Mouse (Mus musculus): ENCODE data around the gene Timm17a. TPM values are rescaled to one million over a fixed set of nuclear protein-coding genes. Genes with fewer than 3 reads are reported as not detected.
A peak's percentile ranks its signal among the peaks of the same experiment; 100 is the strongest.

Timm17a gene
- polyA plus RNA-seq, 1 experiment: 2.2 TPM

- Histone ChIP-seq H3K27me3 (replicated peaks) (peaks cover 83% of the 10 kb centered on the region), H3K36me3 (replicated peaks; ENCODE audit: low read length) (no peaks in the 10 kb centered on the region), H3K4me3 (replicated peaks) (no peak overlapping the region), H3K9me3 (no peaks in the 10 kb centered on the region), H3K4me1 (no peaks in the 10 kb centered on the region)
- no peak for TF ChIP-seq GATA1 (IDR thresholded peaks at IDR 0.05; ENCODE audit: borderline replicate concordance, low read length)
- TF ChIP-seq FLI1 (IDR thresholded peaks at IDR 0.05; ENCODE audit: low read length): no peak
Observed at GRCm38 (mm10) chr1:135328368-135328767, 14.8 kb upstream of the Timm17a start.

- Histone ChIP-seq H3K4me1 (no peaks in the 10 kb centered on the region), H3K36me3 (replicated peaks; ENCODE audit: low read length) (no peaks in the 10 kb centered on the region), H3K27me3 (replicated peaks) (peaks cover 86% of the 10 kb centered on the region), H3K4me3 (replicated peaks) (no peak overlapping the region), H3K9me3 (0 out of 2 replicates have a peak, but pooled peaks cover 4% of the 10 kb centered on the region)
- no peak for TF ChIP-seq FLI1 (IDR thresholded peaks at IDR 0.05; ENCODE audit: low read length)
- no peak for TF ChIP-seq GATA1 (IDR thresholded peaks at IDR 0.05; ENCODE audit: borderline replicate concordance, low read length)
Observed at GRCm38 (mm10) chr1:135325934-135326333, 12.4 kb upstream of the Timm17a start.

GRCm38 (mm10) chr1:135324571-135324970 is 11.0 kb upstream of the Timm17a start, which contains the start of gene Lmod1:
Gene Lmod1, plus strand, starts transcription at chr1:135324807.
- TF ChIP-seq FLI1 (IDR thresholded peaks at IDR 0.05; ENCODE audit: low read length): no peak
- Histone ChIP-seq H3K4me3 (replicated peaks) (no peak within 1 kb of the TSS), H3K36me3 (replicated peaks; ENCODE audit: low read length) (no peaks in the 10 kb centered on the region), H3K27me3 (replicated peaks) (peaks cover 86% of the 10 kb centered on the region), H3K9me3 (0 out of 2 replicates have a peak, but pooled peaks cover 4% of the 10 kb centered on the region), H3K4me1 (no peaks in the 10 kb centered on the region)

GRCm38 (mm10) chr1:135323367-135323901 is 9.9 kb upstream of the Timm17a start:
- peaks cover 78% of the 10 kb centered on the region for H3K27me3 ChIP-seq (replicated peaks)
- no peaks in the 10 kb centered on the region for H3K4me1 ChIP-seq
- no peak overlapping the region for H3K4me3 ChIP-seq (replicated peaks)
- no peaks in the 10 kb centered on the region for H3K36me3 ChIP-seq (replicated peaks; ENCODE audit: low read length)
- 0 out of 2 replicates have a peak, but pooled peaks cover 4% of the 10 kb centered on the region for H3K9me3 ChIP-seq
- no peak for TF ChIP-seq GATA1 (IDR thresholded peaks at IDR 0.05; ENCODE audit: borderline replicate concordance, low read length)
- no peak for TF ChIP-seq FLI1 (IDR thresholded peaks at IDR 0.05; ENCODE audit: low read length)

- peaks cover 23% of the 10 kb centered on the region for H3K4me1 ChIP-seq
- peaks cover 2% of the 10 kb centered on the region for H3K27me3 ChIP-seq (replicated peaks)
- peak overlapping the region; percentile 99 for H3K4me3 ChIP-seq (replicated peaks)
- H3K36me3 ChIP-seq (replicated peaks; ENCODE audit: low read length): peaks cover 36% of the 10 kb centered on the region
- no peaks in the 10 kb centered on the region for H3K9me3 ChIP-seq
- TF ChIP-seq GATA1 (IDR thresholded peaks at IDR 0.05; ENCODE audit: borderline replicate concordance, low read length) (no peak), FLI1 (IDR thresholded peaks at IDR 0.05; ENCODE audit: low read length) (no peak)
Observed at GRCm38 (mm10) chr1:135312201-135312600, 1.4 kb downstream of the Timm17a start.

GRCm38 (mm10) chr1:135311356-135311755 is 2.2 kb downstream of the Timm17a start:
- Histone ChIP-seq H3K27me3 (replicated peaks) (peaks cover under 1% of the 10 kb centered on the region), H3K9me3 (no peaks in the 10 kb centered on the region), H3K4me3 (replicated peaks) (no peak overlapping the region), H3K36me3 (replicated peaks; ENCODE audit: low read length) (peaks cover 40% of the 10 kb centered on the region), H3K4me1 (peaks cover 23% of the 10 kb centered on the region)
- TF ChIP-seq GATA1 (IDR thresholded peaks at IDR 0.05; ENCODE audit: borderline replicate concordance, low read length) (no peak), FLI1 (IDR thresholded peaks at IDR 0.05; ENCODE audit: low read length) (no peak)

- peaks cover 32% of the 10 kb centered on the region for H3K36me3 ChIP-seq (replicated peaks; ENCODE audit: low read length)
- H3K9me3 ChIP-seq: peaks cover 13% of the 10 kb centered on the region
- H3K4me1 ChIP-seq: no peaks in the 10 kb centered on the region
- no peaks in the 10 kb centered on the region for H3K27me3 ChIP-seq (replicated peaks)
- no peak for TF ChIP-seq GATA1 (IDR thresholded peaks at IDR 0.05; ENCODE audit: borderline replicate concordance, low read length)
- no peak for TF ChIP-seq FLI1 (IDR thresholded peaks at IDR 0.05; ENCODE audit: low read length)
- no peak overlapping the region for H3K4me3 ChIP-seq (replicated peaks)
Observed at GRCm38 (mm10) chr1:135290908-135291307, 22.7 kb downstream of the Timm17a start.

GRCm38 (mm10) chr1:135286311-135286710 is 27.3 kb downstream of the Timm17a start:
- Histone ChIP-seq H3K4me3 (replicated peaks) (no peak overlapping the region), H3K36me3 (replicated peaks; ENCODE audit: low read length) (peaks cover 4% of the 10 kb centered on the region), H3K4me1 (peaks cover 27% of the 10 kb centered on the region), H3K27me3 (replicated peaks) (peaks cover 8% of the 10 kb centered on the region), H3K9me3 (peaks cover 8% of the 10 kb centered on the region; the same call in 1 of the 2 replicates)
- TF ChIP-seq FLI1 (IDR thresholded peaks at IDR 0.05; ENCODE audit: low read length) (no peak), GATA1 (IDR thresholded peaks at IDR 0.05; ENCODE audit: borderline replicate concordance, low read length) (no peak)

- Histone ChIP-seq H3K36me3 (replicated peaks; ENCODE audit: low read length) (peaks cover 5% of the 10 kb centered on the region), H3K9me3 (no peaks in the 10 kb centered on the region), H3K4me1 (peaks cover 29% of the 10 kb centered on the region), H3K4me3 (replicated peaks) (peak within 1 kb of the TSS; percentile 95), H3K27me3 (replicated peaks) (peaks cover 8% of the 10 kb centered on the region)
- TF ChIP-seq GATA1 (IDR thresholded peaks at IDR 0.05; ENCODE audit: borderline replicate concordance, low read length) (no peak), FLI1 (IDR thresholded peaks at IDR 0.05; ENCODE audit: low read length) (no peak)
Observed at GRCm38 (mm10) chr1:135283826-135284291, 29.7 kb downstream of the Timm17a start, which contains the start of gene Rnpep. Gene Rnpep, minus strand, starts transcription at chr1:135284084.

- H3K4me1 ChIP-seq: peaks cover 29% of the 10 kb centered on the region
- H3K27me3 ChIP-seq (replicated peaks): peaks cover 8% of the 10 kb centered on the region
- no peaks in the 10 kb centered on the region for H3K9me3 ChIP-seq
- peak overlapping the region; percentile 95 for H3K4me3 ChIP-seq (replicated peaks)
- H3K36me3 ChIP-seq (replicated peaks; ENCODE audit: low read length): peaks cover 10% of the 10 kb centered on the region
- no peak for TF ChIP-seq FLI1 (IDR thresholded peaks at IDR 0.05; ENCODE audit: low read length)
- no peak for TF ChIP-seq GATA1 (IDR thresholded peaks at IDR 0.05; ENCODE audit: borderline replicate concordance, low read length)
Observed at GRCm38 (mm10) chr1:135283287-135283825, 30.2 kb downstream of the Timm17a start.
